Mouse (Mus musculus): ENCODE results near the gene Mat2a.

Mat2a gene

GRCm38 (mm10) chr6:72415964-72416772 lies 23.2 kb downstream of the Mat2a start:
- DNase-seq (ENCODE audit: low spot score): no peak

DNA sequence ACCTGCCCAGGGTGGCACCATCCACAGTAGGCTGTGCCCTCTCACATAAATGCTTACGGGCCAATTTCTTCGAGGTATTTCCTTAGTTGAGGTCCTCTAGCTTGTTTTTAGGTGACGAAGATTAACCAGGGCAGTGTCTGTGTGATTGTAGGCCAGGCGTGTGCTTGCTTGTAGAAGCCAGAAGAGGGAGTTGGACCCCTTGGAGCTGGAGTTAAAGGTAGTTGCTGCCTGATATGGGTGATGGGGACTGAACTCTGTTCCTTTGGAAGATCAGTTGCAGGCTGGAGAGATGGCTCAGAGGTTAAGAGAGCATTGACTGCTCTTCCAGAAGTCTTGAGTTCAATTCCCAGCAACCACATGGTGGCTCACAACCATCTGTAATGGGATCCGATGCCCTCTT lies 24.2 kb downstream of the Mat2a start:
- DNase-seq (ENCODE audit: low spot score): no peak

- peak; percentile 95 for DNase-seq (ENCODE audit: low spot score)
These were observed 25.1 kb downstream of the Mat2a start, which contains the start of gene Ggcx for GRCm38 (mm10) chr6:72414076-72414756. Gene Ggcx, plus strand, starts transcription at chr6:72414308.

- DNase-seq (ENCODE audit: low spot score): no peak
These were observed 28.8 kb downstream of the Mat2a start for GRCm38 (mm10) chr6:72410518-72410917.

DNA sequence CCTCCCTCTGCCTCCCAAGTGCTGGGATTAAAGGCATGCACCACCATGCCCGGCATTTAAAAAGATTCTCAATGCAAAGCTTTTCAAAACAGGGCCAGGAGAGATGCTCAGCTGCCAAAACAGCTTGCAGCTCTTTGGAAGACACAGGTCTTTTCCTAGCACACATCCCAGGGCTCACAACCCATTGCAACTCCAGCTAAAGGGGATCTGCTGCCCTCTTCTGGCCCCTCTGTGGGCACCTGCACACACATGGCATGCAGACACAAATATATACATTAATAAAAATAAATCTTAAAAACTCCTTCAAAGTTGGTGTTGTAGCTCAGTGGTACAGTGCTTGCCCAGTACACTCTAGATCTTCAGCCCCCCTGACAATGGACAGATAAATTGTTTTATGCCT lies 29.4 kb downstream of the Mat2a start:
- DNase-seq (ENCODE audit: low spot score): no peak

DNA sequence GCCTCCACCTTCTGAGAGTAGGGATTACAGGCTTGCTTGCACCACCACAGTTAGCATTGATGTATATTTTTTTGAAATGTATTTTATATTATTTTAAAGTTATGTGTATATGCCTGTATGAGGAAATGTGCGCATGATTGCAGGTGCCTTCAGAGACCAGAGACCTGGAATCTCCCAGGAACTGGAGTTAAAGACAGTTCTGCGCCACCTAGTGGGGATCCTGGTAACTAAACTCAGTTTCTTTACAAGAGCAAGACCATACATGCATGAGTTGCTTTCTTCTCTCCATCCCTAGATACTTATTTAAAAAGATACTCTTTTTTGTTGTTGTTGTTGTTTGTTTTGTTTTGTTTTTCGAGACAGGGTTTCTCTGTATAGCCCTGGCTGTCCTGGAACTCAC lies 29.8 kb downstream of the Mat2a start:
- DNase-seq (ENCODE audit: low spot score): peak; percentile 32

- peak; percentile 77 for DNase-seq (ENCODE audit: low spot score)
These were observed 32.2 kb downstream of the Mat2a start for GRCm38 (mm10) chr6:72407119-72407518.

DNA sequence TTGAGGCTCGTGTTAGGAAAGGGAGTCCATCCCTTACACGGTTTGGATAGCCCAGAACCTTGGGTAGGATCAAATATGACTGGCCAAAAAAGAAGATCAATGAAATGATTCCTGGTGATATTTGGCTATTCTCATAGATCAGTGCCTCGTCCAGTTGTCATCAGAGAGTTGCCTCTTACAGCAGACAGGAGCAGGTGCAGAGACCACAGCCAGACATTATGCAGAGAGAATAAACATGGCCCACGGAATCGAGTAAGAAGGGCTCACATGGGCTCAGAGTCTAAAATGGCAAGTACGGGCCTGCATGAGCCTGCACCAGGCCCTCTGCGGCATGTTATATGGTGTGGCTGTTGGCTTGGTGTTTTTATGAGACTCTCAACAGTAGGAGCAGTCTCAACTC lies 34.0 kb downstream of the Mat2a start:
- no peak for DNase-seq (ENCODE audit: low spot score)

- DNase-seq (ENCODE audit: low spot score): peak; percentile 71
These were observed 37.5 kb downstream of the Mat2a start for GRCm38 (mm10) chr6:72401875-72402274.

DNA sequence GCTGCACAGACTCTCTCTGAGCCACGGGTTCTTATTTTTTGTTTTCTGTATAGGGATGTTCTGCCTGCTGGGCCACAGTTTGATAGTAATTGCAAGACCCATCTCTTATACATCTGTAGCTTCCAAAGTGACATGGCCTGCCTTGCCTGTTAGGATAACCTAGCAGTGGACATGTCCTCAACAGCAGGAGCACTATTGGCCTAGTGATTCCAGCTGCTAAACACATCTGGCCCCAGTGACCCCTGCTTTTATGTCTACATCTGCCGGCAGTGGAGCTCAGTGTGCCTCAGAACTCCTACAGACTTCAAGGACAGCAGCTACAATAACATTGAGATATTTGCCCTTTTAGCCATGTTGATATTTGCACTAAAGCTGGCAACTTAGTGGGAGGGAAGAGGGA lies 39.4 kb downstream of the Mat2a start:
- DNase-seq (ENCODE audit: low spot score): no peak

- DNase-seq (ENCODE audit: low spot score): no peak
These were observed 42.5 kb downstream of the Mat2a start for GRCm38 (mm10) chr6:72396837-72397251.

- DNase-seq (ENCODE audit: low spot score): no peak
These were observed 47.0 kb downstream of the Mat2a start for GRCm38 (mm10) chr6:72392341-72392740.

- DNase-seq (ENCODE audit: low spot score): peak; percentile 43
These were observed 48.4 kb downstream of the Mat2a start for GRCm38 (mm10) chr6:72390795-72391521.

DNA sequence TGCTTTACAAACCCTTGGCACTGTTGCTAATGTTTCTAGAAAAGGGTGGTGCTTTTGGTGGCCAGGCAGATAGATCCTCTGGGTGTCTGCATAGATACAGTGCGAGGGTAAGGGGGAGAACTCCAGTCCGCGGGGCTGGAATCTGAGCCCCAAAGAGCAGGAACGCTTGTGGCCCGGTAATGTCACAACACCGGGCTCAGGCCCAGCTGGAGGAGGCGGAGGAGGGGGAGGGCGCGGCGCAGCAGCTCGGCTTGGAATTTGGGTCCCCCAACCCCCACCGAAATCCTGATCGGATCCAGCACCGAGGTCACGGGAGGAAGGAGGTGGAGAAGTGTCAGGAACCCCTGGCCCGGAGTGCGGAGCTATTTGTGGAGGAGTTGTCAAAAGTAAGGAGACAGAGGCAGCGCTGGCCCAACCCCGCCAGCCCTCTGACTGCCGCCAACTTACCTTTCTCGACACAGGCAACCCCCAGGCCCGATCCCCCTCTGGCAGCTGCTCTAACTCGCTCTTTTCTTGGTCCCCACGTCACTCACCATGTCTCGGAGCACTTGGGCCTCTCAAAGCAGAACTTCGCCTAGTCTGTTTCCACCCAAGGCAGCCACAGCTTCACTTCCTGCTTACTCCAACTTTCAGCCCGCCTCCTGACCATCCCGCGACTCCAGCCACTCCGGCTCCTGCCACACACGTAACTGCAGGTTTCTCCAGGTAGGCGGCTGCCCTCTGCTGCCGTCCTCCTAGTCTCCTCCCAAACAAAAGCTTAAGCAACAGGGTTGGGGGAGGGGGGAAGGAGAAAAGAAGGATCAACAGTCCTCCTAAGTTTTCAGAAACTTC lies 49.2 kb downstream of the Mat2a start, which contains the start of gene Vamp8:
Vamp8 (minus strand) TSS at position 763 of the 831 bp plus-strand sequence.
- DNase-seq (ENCODE audit: low spot score): peak; percentile 82

- no peak for DNase-seq (ENCODE audit: low spot score)
These were observed 49.9 kb downstream of the Mat2a start for GRCm38 (mm10) chr6:72389471-72389940.

- DNase-seq (ENCODE audit: low spot score): no peak
These were observed 50.5 kb downstream of the Mat2a start for GRCm38 (mm10) chr6:72388791-72389329.

DNA sequence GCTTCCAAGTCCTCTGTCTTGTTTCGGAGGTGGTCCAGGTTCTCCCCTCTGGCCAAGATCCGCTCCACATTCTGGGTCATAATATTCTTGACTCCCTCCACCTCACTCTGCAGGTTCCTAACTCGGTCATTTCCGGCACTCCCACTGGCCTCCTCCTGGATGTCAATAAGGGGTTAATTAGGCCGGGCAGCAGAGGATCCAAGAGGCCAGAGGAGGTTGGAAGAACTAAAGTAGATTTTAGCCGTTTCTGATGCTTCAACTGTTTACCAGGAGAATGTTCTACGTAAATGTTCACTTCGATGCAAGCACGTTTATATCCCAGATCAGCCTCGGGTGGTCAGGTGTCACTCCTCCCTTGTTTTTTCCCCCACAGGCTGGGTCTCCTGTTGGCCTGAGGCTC lies 51.1 kb downstream of the Mat2a start:
- no peak for DNase-seq (ENCODE audit: low spot score)

- no peak for DNase-seq (ENCODE audit: low spot score)
These were observed 51.5 kb downstream of the Mat2a start for GRCm38 (mm10) chr6:72387816-72388215.

GRCm38 (mm10) chr6:72386561-72386960 lies 52.8 kb downstream of the Mat2a start:
- DNase-seq (ENCODE audit: low spot score): no peak

GRCm38 (mm10) chr6:72385258-72385657 lies 54.1 kb downstream of the Mat2a start:
- DNase-seq (ENCODE audit: low spot score): no peak

GRCm38 (mm10) chr6:72383952-72384351 lies 55.4 kb downstream of the Mat2a start:
- DNase-seq (ENCODE audit: low spot score): no peak

Data from ovary, postnatal 36 days (tissue).